Mouse (Mus musculus) adrenal gland, postnatal 4 days (tissue): Measurements from ENCODE around the gene Pdcd11. TPM values are rescaled to one million over a fixed set of nuclear protein-coding genes. Genes with fewer than 3 reads are reported as not detected.

Experiments
- DNase-seq, 2 experiments: peaks; one replicate each; pipeline ENCODE4 v3.0.0; 2021 to 2022; ENCODE audit warnings: low spot score in 2 of 2, mixed read lengths in 2 of 2
- long read RNA-seq, 2 experiments: library from polyadenylated mRNA; stranded (forward); transcript quantifications; one replicate each; pipeline ENCODE4 v2.0.0; 2021
- total RNA-seq, 2 experiments: library from RNA; stranded (reverse); gene quantifications; 2 replicates each; pipeline ENCODE4 v1.2.3; 2021

Gene Pdcd11
- total RNA-seq: 10 to 100 TPM; 25.1 to 28.2 TPM
- long read RNA-seq, experiment 1, full-length matches to known transcripts: 2 of 4 reads
- long read RNA-seq, experiment 1, partial matches to known transcripts: 2 of 4 reads
- long read RNA-seq, experiment 1, other reads (novel, unspliced or antisense): 0 of 4 reads
- long read RNA-seq, experiment 2, full-length matches to known transcripts: 2 of 23 reads
- long read RNA-seq, experiment 2, partial matches to known transcripts: 15 of 23 reads
- long read RNA-seq, experiment 2, other reads (novel, unspliced or antisense): 6 of 23 reads

GRCm38 (mm10) chr19:47090550-47091156 lies at the start of gene Pdcd11, which contains the start of gene Usmg5:
Pdcd11 (plus strand) TSS chr19:47090768.
Usmg5 (minus strand) TSS chr19:47090647.
- peak; percentile 80 to 88 for DNase-seq

- no peak for DNase-seq
These were observed 47.0 kb upstream of the Pdcd11 start for GRCm38 (mm10) chr19:47043608-47044007.

GRCm38 (mm10) chr19:47046343-47046742 lies 44.2 kb upstream of the Pdcd11 start:
- DNase-seq: no peak

- no peak for DNase-seq
These were observed 43.2 kb upstream of the Pdcd11 start for GRCm38 (mm10) chr19:47047236-47047833.

- no peak for DNase-seq
These were observed 41.5 kb upstream of the Pdcd11 start for GRCm38 (mm10) chr19:47049061-47049460.

GRCm38 (mm10) chr19:47049840-47050239 lies 40.7 kb upstream of the Pdcd11 start:
- no peak for DNase-seq

- DNase-seq: peak; percentile 25 to 56
These were observed 40.1 kb upstream of the Pdcd11 start, which contains the start of gene Pcgf6 for GRCm38 (mm10) chr19:47050271-47051032. Pcgf6 (minus strand) TSS chr19:47050906.

GRCm38 (mm10) chr19:47052927-47053326 lies 37.6 kb upstream of the Pdcd11 start:
- no peak for DNase-seq

GRCm38 (mm10) chr19:47053471-47053870 lies 37.1 kb upstream of the Pdcd11 start:
- DNase-seq: no peak

GRCm38 (mm10) chr19:47057684-47058083 lies 32.9 kb upstream of the Pdcd11 start:
- no peak for DNase-seq

- no peak for DNase-seq
These were observed 24.7 kb upstream of the Pdcd11 start for GRCm38 (mm10) chr19:47065860-47066259.

- DNase-seq: peak; percentile 86 to 95
These were observed 23.3 kb upstream of the Pdcd11 start, which contains the start of gene Taf5 for GRCm38 (mm10) chr19:47067096-47067882. Taf5 (plus strand) TSS chr19:47067746.

- peak; percentile 55 to 74 for DNase-seq
These were observed 22.5 kb upstream of the Pdcd11 start for GRCm38 (mm10) chr19:47067924-47068611.

GRCm38 (mm10) chr19:47088226-47088625 lies 2.3 kb upstream of the Pdcd11 start:
- DNase-seq: no peak

GRCm38 (mm10) chr19:47089718-47090525 lies 646 bp upstream of the Pdcd11 start:
- DNase-seq: no peak

- no peak for DNase-seq
These were observed 10.5 kb downstream of the Pdcd11 start for GRCm38 (mm10) chr19:47101080-47101479.

- DNase-seq: no peak
These were observed 14.2 kb downstream of the Pdcd11 start for GRCm38 (mm10) chr19:47104641-47105271.

GRCm38 (mm10) chr19:47118634-47119033 lies 28.1 kb downstream of the Pdcd11 start:
- no peak for DNase-seq

GRCm38 (mm10) chr19:47121054-47121453 lies 30.5 kb downstream of the Pdcd11 start:
- no peak for DNase-seq
